Mouse (Mus musculus) hindbrain, embryonic 12.5 days (tissue): Measurements from ENCODE around the gene Cab39l. TPM values are rescaled to one million over a fixed set of nuclear protein-coding genes. Genes with fewer than 3 reads are reported as not detected.
"Not testable (repeated sequence)": the region's sequence is repeated elsewhere in the genome, so short reads cannot be mapped to it uniquely, and the experiment has no call there.

ENCODE experiments used
- ATAC-seq: fragments of 200-750 bp; cut with Nextera tagmentation; 2 replicates; pipeline ENCODE4 v1.8.0; 2017; ENCODE audit warnings: moderate TSS enrichment; ENCODE audit not compliant: low FRiP score
- H3K27ac ChIP-seq: fragments of 300-500 bp; sonication (generic); 2 replicates; pipeline ENCODE4 v1.5.1; 2016; ENCODE audit warnings: mild to moderate bottlenecking
- H3K27me3 ChIP-seq: fragments of 300-500 bp; sonication (generic); 2 replicates; pipeline ENCODE4 v1.6.1; 2016; ENCODE audit warnings: mild to moderate bottlenecking
- H3K36me3 ChIP-seq: fragments of 300-500 bp; sonication (generic); 2 replicates; pipeline ENCODE4 v1.6.1; 2016; ENCODE audit warnings: mild to moderate bottlenecking
- H3K4me1 ChIP-seq: fragments of 300-500 bp; sonication (generic); 2 replicates; pipeline ENCODE4 v1.6.1; 2016
- H3K4me2 ChIP-seq: fragments of 300-500 bp; sonication (generic); replicated peaks from 2 replicates; pipeline ENCODE4 v1.6.1; 2016; ENCODE audit warnings: mild to moderate bottlenecking
- H3K4me3 ChIP-seq: fragments of 300-500 bp; sonication (generic); 2 replicates; pipeline ENCODE4 v1.5.1; 2016; ENCODE audit warnings: mild to moderate bottlenecking
- H3K9ac ChIP-seq: fragments of 300-500 bp; sonication (generic); 2 replicates; pipeline ENCODE4 v1.6.1; 2016; ENCODE audit warnings: mild to moderate bottlenecking, moderate library complexity
- H3K9me3 ChIP-seq: fragments of 300-500 bp; sonication (generic); replicated peaks from 2 replicates; pipeline ENCODE4 v1.6.1; 2016; ENCODE audit warnings: mild to moderate bottlenecking
- whole genome bisulfite sequencing: fragments of 180-500 bp; shearing (Covaris S2); methylation state at CpG from one replicate; pipeline ENCODE4 v1.1.7; 2016; 5-methylcytosine and 5-hydroxymethylcytosine counted together
- polyA plus RNA-seq: library from polyadenylated mRNA; unstranded; fragments of >200 nt; fragmentation: Nextera tagmentation; extraction: Ambion mirVana; gene quantifications from 2 replicates; pipeline ENCODE4 v1.2.1, GENCODE M21; 2016

Cab39l gene
- polyA plus RNA-seq, 1 experiment from 2014 or later = 35.8 TPM

- WGBS = 96% methylated on average over 3 of the region's 3 CpGs
- H3K27ac ChIP-seq = no peak overlapping the region
- H3K4me2 ChIP-seq = no peak overlapping the region
- H3K9ac ChIP-seq = no peak overlapping the region
- H3K36me3 ChIP-seq = peaks cover 26% of the 10 kb centered on the region
- H3K4me3 ChIP-seq = no peak overlapping the region
- no peaks in the 10 kb centered on the region for H3K27me3 ChIP-seq
- ATAC-seq = no peak
- no peaks in the 10 kb centered on the region for H3K9me3 ChIP-seq
- H3K4me1 ChIP-seq = peaks cover 8% of the 10 kb centered on the region
These were observed 154.2 kb downstream of the Cab39l start for GRCm38 (mm10) chr14:59594988-59595387.

GRCm38 (mm10) chr14:59597398-59598259, 156.9 kb downstream of the Cab39l start, which contains the start of gene Cdadc1:
TSS of gene Cdadc1 (minus strand) at chr14:59597959.
- peaks cover 8% of the 10 kb centered on the region; the same call in 1 of the 2 replicates for H3K36me3 ChIP-seq
- H3K9ac ChIP-seq = peak within 1 kb of the TSS; percentile 85
- ATAC-seq = peak; percentile 94
- peaks cover under 1% of the 10 kb centered on the region; the same call in 1 of the 2 replicates for H3K27me3 ChIP-seq
- under 1% methylated on average over 47 of the region's 48 CpGs for WGBS
- H3K27ac ChIP-seq = peak within 1 kb of the TSS; percentile 52
- H3K4me3 ChIP-seq = peak within 1 kb of the TSS; percentile 69
- peaks cover 8% of the 10 kb centered on the region for H3K4me1 ChIP-seq
- no peaks in the 10 kb centered on the region for H3K9me3 ChIP-seq
- peak within 1 kb of the TSS; percentile 99 for H3K4me2 ChIP-seq

- H3K27me3 ChIP-seq = peaks cover 7% of the 10 kb centered on the region; the same call in 1 of the 2 replicates
- WGBS = 4% methylated on average over 8 of the region's 8 CpGs
- peak overlapping the region; percentile 52; the same call in 1 of the 2 replicates for H3K27ac ChIP-seq
- H3K4me2 ChIP-seq = peak overlapping the region; percentile 99
- H3K9me3 ChIP-seq = no peaks in the 10 kb centered on the region
- peak overlapping the region; percentile 85 for H3K9ac ChIP-seq
- H3K4me1 ChIP-seq = peaks cover 8% of the 10 kb centered on the region
- ATAC-seq = peak; percentile 68
- peak overlapping the region; percentile 69 for H3K4me3 ChIP-seq
- 0 out of 2 replicates have a peak, but pooled peaks cover 5% of the 10 kb centered on the region for H3K36me3 ChIP-seq
These were observed 157.5 kb downstream of the Cab39l start for GRCm38 (mm10) chr14:59598260-59598627.

- H3K9me3 ChIP-seq = no peaks in the 10 kb centered on the region
- H3K4me2 ChIP-seq = no peak overlapping the region
- no peaks in the 10 kb centered on the region for H3K36me3 ChIP-seq
- no peak overlapping the region for H3K27ac ChIP-seq
- ATAC-seq = no peak
- peaks cover 13% of the 10 kb centered on the region for H3K27me3 ChIP-seq
- H3K4me1 ChIP-seq = no peaks in the 10 kb centered on the region
- no peak overlapping the region for H3K4me3 ChIP-seq
- no peak overlapping the region for H3K9ac ChIP-seq
- WGBS = 70% methylated on average over 5 of the region's 5 CpGs
These were observed 163.4 kb downstream of the Cab39l start for GRCm38 (mm10) chr14:59604002-59604645.

GRCm38 (mm10) chr14:59605671-59606353, 165.0 kb downstream of the Cab39l start:
- ATAC-seq = no peak

GRCm38 (mm10) chr14:59607021-59607420, 166.2 kb downstream of the Cab39l start:
- no peak overlapping the region for H3K4me2 ChIP-seq
- no peaks in the 10 kb centered on the region for H3K4me1 ChIP-seq
- H3K27ac ChIP-seq = no peak overlapping the region
- H3K27me3 ChIP-seq = peaks cover 13% of the 10 kb centered on the region
- WGBS = 43% methylated on average over 3 of the region's 3 CpGs
- no peaks in the 10 kb centered on the region for H3K36me3 ChIP-seq
- H3K9ac ChIP-seq = no peak overlapping the region
- H3K4me3 ChIP-seq = no peak overlapping the region
- ATAC-seq = no peak
- H3K9me3 ChIP-seq = no peaks in the 10 kb centered on the region

More at GRCm38 (mm10) chr14:59605671-59606353, 165.0 kb downstream of the Cab39l start:
- no peak overlapping the region for H3K27ac ChIP-seq
- peaks cover 13% of the 10 kb centered on the region for H3K27me3 ChIP-seq
- no peaks in the 10 kb centered on the region for H3K9me3 ChIP-seq
- no peak overlapping the region for H3K4me3 ChIP-seq
- no peaks in the 10 kb centered on the region for H3K36me3 ChIP-seq
- H3K4me2 ChIP-seq = no peak overlapping the region
- no peaks in the 10 kb centered on the region for H3K4me1 ChIP-seq
- WGBS = 25% methylated on average over 5 of the region's 5 CpGs
- no peak overlapping the region for H3K9ac ChIP-seq

- WGBS = 58% methylated on average over 14 of the region's 14 CpGs
- H3K4me2 ChIP-seq = no peak overlapping the region
- H3K27me3 ChIP-seq = no peaks in the 10 kb centered on the region
- H3K4me1 ChIP-seq = no peaks in the 10 kb centered on the region
- no peaks in the 10 kb centered on the region for H3K9me3 ChIP-seq
- H3K27ac ChIP-seq = no peak overlapping the region
- no peak for ATAC-seq
- no peaks in the 10 kb centered on the region for H3K36me3 ChIP-seq
- H3K4me3 ChIP-seq = no peak overlapping the region
- no peak overlapping the region for H3K9ac ChIP-seq
These were observed 172.3 kb downstream of the Cab39l start for GRCm38 (mm10) chr14:59612920-59613625.

- not testable (repeated sequence) for H3K27ac ChIP-seq, H3K4me2 ChIP-seq, H3K4me1 ChIP-seq, H3K36me3 ChIP-seq, H3K27me3 ChIP-seq, H3K9me3 ChIP-seq, ATAC-seq, H3K9ac ChIP-seq, H3K4me3 ChIP-seq
- 87% methylated on average over 3 of the region's 3 CpGs for WGBS
These were observed 173.4 kb downstream of the Cab39l start for GRCm38 (mm10) chr14:59614149-59614548.

- Histone ChIP-seq H3K36me3 (no peaks in the 10 kb centered on the region), H3K4me3 (no peak overlapping the region), H3K27me3 (no peaks in the 10 kb centered on the region), H3K27ac (no peak overlapping the region), H3K9ac (no peak overlapping the region), H3K9me3 (no peaks in the 10 kb centered on the region), H3K4me1 (no peaks in the 10 kb centered on the region), H3K4me2 (no peak overlapping the region)
- no peak for ATAC-seq
- WGBS = 70% methylated on average over 7 of the region's 7 CpGs
These were observed 176.0 kb downstream of the Cab39l start for GRCm38 (mm10) chr14:59616802-59617201.

GRCm38 (mm10) chr14:59624326-59624885, 183.6 kb downstream of the Cab39l start:
- Histone ChIP-seq H3K4me3 (no peak overlapping the region), H3K36me3 (no peaks in the 10 kb centered on the region), H3K9ac (no peak overlapping the region), H3K9me3 (no peaks in the 10 kb centered on the region), H3K4me1 (peaks cover 34% of the 10 kb centered on the region), H3K27me3 (peaks cover 42% of the 10 kb centered on the region), H3K27ac (no peak overlapping the region), H3K4me2 (peak overlapping the region; percentile 67; the same call in 1 of the 2 replicates)
- ATAC-seq = no peak
- WGBS = 39% methylated on average over 9 of the region's 9 CpGs

GRCm38 (mm10) chr14:59625158-59625805, 184.5 kb downstream of the Cab39l start, which contains the start of gene Shisa2:
TSS of gene Shisa2 (plus strand) at chr14:59625308.
- H3K27me3 ChIP-seq = peaks cover 42% of the 10 kb centered on the region
- H3K9ac ChIP-seq = peak within 1 kb of the TSS; percentile 70
- ATAC-seq = peak; percentile 92
- peaks cover 35% of the 10 kb centered on the region for H3K4me1 ChIP-seq
- no peaks in the 10 kb centered on the region for H3K9me3 ChIP-seq
- under 1% methylated on average over 60 of the region's 65 CpGs for WGBS
- peak within 1 kb of the TSS; percentile 67 for H3K4me2 ChIP-seq
- H3K27ac ChIP-seq = peak within 1 kb of the TSS; percentile 82
- H3K4me3 ChIP-seq = peak within 1 kb of the TSS; percentile 60
- 0 out of 2 replicates have a peak, but pooled peaks cover 2% of the 10 kb centered on the region for H3K36me3 ChIP-seq
